Mouse (Mus musculus): Measurements from ENCODE around the gene Olfr1419. TPM values are rescaled to one million over a fixed set of nuclear protein-coding genes. Genes with fewer than 3 reads are reported as not detected.
A peak's percentile ranks its signal among the peaks of the same experiment; 100 is the strongest.
"Not testable (repeated sequence)": the region's sequence is repeated elsewhere in the genome, so short reads cannot be mapped to it uniquely, and the experiment has no call there.

Gene Olfr1419
- not detected in 2 replicates for polyA plus RNA-seq (2014; fragmentation: Nextera tagmentation; extraction: Ambion mirVana)

DNA sequence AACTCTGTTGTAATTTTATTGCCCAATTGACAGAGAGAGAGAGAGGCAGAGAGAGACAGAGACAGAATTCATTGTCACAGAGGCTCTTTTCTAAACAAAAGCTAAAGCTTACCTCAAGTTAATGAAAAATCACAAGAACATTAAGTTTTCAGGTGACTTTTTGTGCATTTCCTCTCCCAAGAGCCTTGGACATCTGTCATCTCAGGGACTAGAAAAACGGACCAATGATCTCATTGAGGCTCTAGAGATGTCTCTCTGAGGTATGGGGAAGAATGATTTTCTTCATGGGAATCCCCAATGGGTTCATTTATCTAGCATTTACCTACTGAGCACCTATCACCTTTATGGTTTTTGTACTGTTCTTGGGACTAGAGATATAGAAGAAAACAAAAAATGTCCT lies at the start of gene Olfr1419:
Gene Olfr1419, minus strand, starts transcription at position 101 of the 400 bp plus-strand sequence.
- Histone ChIP-seq H3K4me2 (ENCODE audit: low read length) (no peak within 1 kb of the TSS), H3K4me1 (ENCODE audit: control insufficient read depth, insufficient read depth, low read length) (no peaks in the 10 kb centered on the region), H3K9me3 (ENCODE audit: control insufficient read depth, low read length) (no peaks in the 10 kb centered on the region), H3K9ac (replicated peaks; ENCODE audit: low read length) (no peak within 1 kb of the TSS), H3K27ac (replicated peaks; ENCODE audit: low read depth, low read length) (no peak within 1 kb of the TSS), H3K4me3 (replicated peaks; ENCODE audit: low read depth, low read length) (no peak within 1 kb of the TSS), H3K27me3 (ENCODE audit: control insufficient read depth, insufficient read depth, low read length) (no peaks in the 10 kb centered on the region), H3K36me3 (ENCODE audit: control insufficient read depth, insufficient read depth, low read length) (no peaks in the 10 kb centered on the region)
- DNase-seq (no peak), ATAC-seq (ENCODE audit: low FRiP score, low TSS enrichment) (no peak)
- WGBS: 66% methylated on average over 1 of the region's 1 CpGs

DNA sequence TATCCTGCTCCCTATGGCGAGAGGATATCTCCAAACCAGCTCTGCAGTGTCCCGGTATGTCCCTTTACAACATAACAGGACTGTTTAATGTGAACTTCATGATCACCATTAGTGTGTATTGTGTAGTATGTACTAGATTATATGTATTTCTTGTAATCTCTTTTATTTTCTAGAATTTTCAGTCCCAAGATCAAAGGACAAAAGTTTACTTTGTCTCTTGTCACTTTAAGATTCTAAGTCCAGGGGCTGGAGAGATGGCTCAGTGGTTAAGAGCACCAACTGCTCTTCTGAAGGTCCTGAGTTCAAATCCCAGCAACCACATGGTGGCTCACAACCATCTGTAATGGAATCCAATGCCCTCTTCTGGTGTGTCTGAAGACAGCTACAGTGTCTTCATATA lies 47.6 kb upstream of the Olfr1419 start:
- ATAC-seq (ENCODE audit: low FRiP score, low TSS enrichment); H3K27ac ChIP-seq (replicated peaks; ENCODE audit: low read depth, low read length); H3K4me1 ChIP-seq (ENCODE audit: control insufficient read depth, insufficient read depth, low read length); H3K4me3 ChIP-seq (replicated peaks; ENCODE audit: low read depth, low read length); H3K4me2 ChIP-seq (ENCODE audit: low read length); H3K9me3 ChIP-seq (ENCODE audit: control insufficient read depth, low read length); H3K9ac ChIP-seq (replicated peaks; ENCODE audit: low read length); H3K27me3 ChIP-seq (ENCODE audit: control insufficient read depth, insufficient read depth, low read length); DNase-seq: not testable (repeated sequence)
- peaks cover 71% of the 10 kb centered on the region for H3K36me3 ChIP-seq (ENCODE audit: control insufficient read depth, insufficient read depth, low read length)
- 97% methylated on average over 2 of the region's 2 CpGs for WGBS

GRCm38 (mm10) chr19:11922068-11922467 lies 47.2 kb upstream of the Olfr1419 start:
- ATAC-seq (ENCODE audit: low FRiP score, low TSS enrichment): no peak
- peaks cover 71% of the 10 kb centered on the region for H3K36me3 ChIP-seq (ENCODE audit: control insufficient read depth, insufficient read depth, low read length)
- 95% methylated on average over 1 of the region's 1 CpGs for WGBS

GRCm38 (mm10) chr19:11915804-11916203 lies 40.9 kb upstream of the Olfr1419 start:
- no peaks in the 10 kb centered on the region for H3K27me3 ChIP-seq (ENCODE audit: control insufficient read depth, insufficient read depth, low read length)
- H3K27ac ChIP-seq (replicated peaks; ENCODE audit: low read depth, low read length): no peak overlapping the region
- H3K4me1 ChIP-seq (ENCODE audit: control insufficient read depth, insufficient read depth, low read length): peaks cover 27% of the 10 kb centered on the region
- no peaks in the 10 kb centered on the region for H3K9me3 ChIP-seq (ENCODE audit: control insufficient read depth, low read length)
- H3K4me3 ChIP-seq (replicated peaks; ENCODE audit: low read depth, low read length): no peak overlapping the region
- H3K4me2 ChIP-seq (ENCODE audit: low read length): 0 out of 2 replicates have a peak overlapping the region, but pooled peaks have one; percentile 6
- no peak overlapping the region for H3K9ac ChIP-seq (replicated peaks; ENCODE audit: low read length)
- DNase-seq (peak; percentile 80), ATAC-seq (ENCODE audit: low FRiP score, low TSS enrichment) (no peak)
- 30% methylated on average over 2 of the region's 2 CpGs for WGBS
- peaks cover 37% of the 10 kb centered on the region for H3K36me3 ChIP-seq (ENCODE audit: control insufficient read depth, insufficient read depth, low read length)

More at GRCm38 (mm10) chr19:11922068-11922467, 47.2 kb upstream of the Olfr1419 start:
- Histone ChIP-seq H3K9ac (replicated peaks; ENCODE audit: low read length) (no peak overlapping the region), H3K9me3 (ENCODE audit: control insufficient read depth, low read length) (no peaks in the 10 kb centered on the region), H3K27me3 (ENCODE audit: control insufficient read depth, insufficient read depth, low read length) (no peaks in the 10 kb centered on the region), H3K4me3 (replicated peaks; ENCODE audit: low read depth, low read length) (no peak overlapping the region), H3K4me2 (ENCODE audit: low read length) (no peak overlapping the region), H3K4me1 (ENCODE audit: control insufficient read depth, insufficient read depth, low read length) (no peaks in the 10 kb centered on the region), H3K27ac (replicated peaks; ENCODE audit: low read depth, low read length) (no peak overlapping the region)
- no peak for DNase-seq

DNA sequence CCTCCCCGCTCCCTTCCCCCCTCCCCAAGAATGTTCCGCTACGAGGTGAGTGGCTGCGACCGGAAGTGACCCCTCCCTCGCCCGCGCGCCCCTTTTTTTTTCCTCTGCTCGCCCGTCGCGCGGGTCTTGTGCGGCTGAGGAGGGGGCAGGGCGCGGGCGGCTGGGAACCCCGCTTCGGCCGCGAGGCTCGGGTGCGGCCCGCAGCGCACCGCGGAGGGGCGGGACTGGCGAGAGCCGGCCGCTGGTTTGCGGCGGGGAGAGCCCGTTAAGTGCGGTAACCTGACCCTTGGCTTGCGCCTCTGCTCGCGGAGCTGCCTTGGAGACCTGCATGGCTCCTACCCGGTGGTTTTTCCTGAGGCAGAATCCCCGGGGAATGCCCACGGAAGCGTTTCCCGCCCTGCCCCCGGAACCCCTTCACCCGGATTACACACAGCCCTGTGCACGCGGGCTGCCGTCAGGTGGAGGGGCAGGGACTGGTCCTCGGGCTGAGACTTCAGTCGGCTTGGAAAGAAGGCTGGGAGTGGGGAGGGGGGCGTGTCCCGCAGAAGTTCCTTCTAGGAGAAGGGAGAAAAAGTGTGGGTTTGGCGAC lies 37.7 kb upstream of the Olfr1419 start:
- ATAC-seq (ENCODE audit: low FRiP score, low TSS enrichment): no peak; the same call in none of the 2 replicates
- DNase-seq: no peak
- under 1% methylated on average over 51 of the region's 54 CpGs for WGBS
- Histone ChIP-seq H3K9me3 (ENCODE audit: control insufficient read depth, low read length) (no peaks in the 10 kb centered on the region), H3K36me3 (ENCODE audit: control insufficient read depth, insufficient read depth, low read length) (peaks cover 24% of the 10 kb centered on the region), H3K27ac (replicated peaks; ENCODE audit: low read depth, low read length) (peak overlapping the region; percentile 87), H3K4me2 (ENCODE audit: low read length) (peak overlapping the region; percentile 86), H3K27me3 (ENCODE audit: control insufficient read depth, insufficient read depth, low read length) (no peaks in the 10 kb centered on the region), H3K4me1 (ENCODE audit: control insufficient read depth, insufficient read depth, low read length) (peaks cover 27% of the 10 kb centered on the region), H3K9ac (replicated peaks; ENCODE audit: low read length) (peak overlapping the region; percentile 76), H3K4me3 (replicated peaks; ENCODE audit: low read depth, low read length) (peak overlapping the region; percentile 80)

DNA sequence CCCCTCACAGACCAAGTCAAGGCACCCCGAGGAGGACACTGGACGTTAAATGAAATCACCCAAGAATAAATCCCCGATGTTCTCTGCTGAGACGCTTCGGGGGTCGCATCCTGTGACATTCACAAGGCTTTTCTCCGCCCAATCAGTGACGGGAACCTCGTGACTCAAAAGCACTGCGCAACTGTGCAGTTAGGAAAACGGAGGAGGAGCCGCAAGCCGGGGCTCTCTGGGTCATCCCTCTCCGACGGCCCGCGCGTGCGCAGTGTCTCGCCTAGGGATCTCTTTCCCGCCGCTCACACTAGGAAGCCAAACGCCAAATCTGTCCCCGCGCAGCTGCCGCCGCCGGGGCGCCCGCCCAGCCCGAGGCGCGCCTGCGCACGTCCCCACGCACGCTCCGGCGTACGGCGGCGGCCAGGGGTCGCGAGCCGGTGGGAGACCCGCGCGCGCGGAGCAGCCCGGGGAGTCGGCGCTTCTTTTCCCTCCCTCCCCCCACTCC lies 37.2 kb upstream of the Olfr1419 start, which contains the start of gene Patl1:
Gene Patl1, plus strand, starts transcription at position 363 of the 496 bp plus-strand sequence.
- H3K4me1 ChIP-seq (ENCODE audit: control insufficient read depth, insufficient read depth, low read length): peaks cover 27% of the 10 kb centered on the region
- peak within 1 kb of the TSS; percentile 76 for H3K9ac ChIP-seq (replicated peaks; ENCODE audit: low read length)
- peak; percentile 99 for DNase-seq
- WGBS: under 1% methylated on average over 53 of the region's 53 CpGs
- no peaks in the 10 kb centered on the region for H3K27me3 ChIP-seq (ENCODE audit: control insufficient read depth, insufficient read depth, low read length)
- peak within 1 kb of the TSS; percentile 80 for H3K4me3 ChIP-seq (replicated peaks; ENCODE audit: low read depth, low read length)
- peaks cover 19% of the 10 kb centered on the region for H3K36me3 ChIP-seq (ENCODE audit: control insufficient read depth, insufficient read depth, low read length)
- peak within 1 kb of the TSS; percentile 86 for H3K4me2 ChIP-seq (ENCODE audit: low read length)
- ATAC-seq (ENCODE audit: low FRiP score, low TSS enrichment): peak; percentile 97
- H3K27ac ChIP-seq (replicated peaks; ENCODE audit: low read depth, low read length): peak within 1 kb of the TSS; percentile 87
- no peaks in the 10 kb centered on the region for H3K9me3 ChIP-seq (ENCODE audit: control insufficient read depth, low read length)

- Histone ChIP-seq H3K36me3 (ENCODE audit: control insufficient read depth, insufficient read depth, low read length) (peaks cover 18% of the 10 kb centered on the region), H3K4me1 (ENCODE audit: control insufficient read depth, insufficient read depth, low read length) (peaks cover 25% of the 10 kb centered on the region), H3K27ac (replicated peaks; ENCODE audit: low read depth, low read length) (peak overlapping the region; percentile 87), H3K27me3 (ENCODE audit: control insufficient read depth, insufficient read depth, low read length) (no peaks in the 10 kb centered on the region), H3K9ac (replicated peaks; ENCODE audit: low read length) (peak overlapping the region; percentile 61), H3K4me3 (replicated peaks; ENCODE audit: low read depth, low read length) (peak overlapping the region; percentile 80), H3K4me2 (ENCODE audit: low read length) (peak overlapping the region; percentile 86), H3K9me3 (ENCODE audit: control insufficient read depth, low read length) (no peaks in the 10 kb centered on the region)
- DNase-seq: no peak
- ATAC-seq (ENCODE audit: low FRiP score, low TSS enrichment): peak; percentile 15
- WGBS: 6% methylated on average over 17 of the region's 17 CpGs
These were observed 36.7 kb upstream of the Olfr1419 start for GRCm38 (mm10) chr19:11911603-11912002.

GRCm38 (mm10) chr19:11911021-11911420 lies 36.1 kb upstream of the Olfr1419 start:
- ATAC-seq (ENCODE audit: low FRiP score, low TSS enrichment): no peak
- Histone ChIP-seq H3K4me1 (ENCODE audit: control insufficient read depth, insufficient read depth, low read length) (peaks cover 21% of the 10 kb centered on the region), H3K9ac (replicated peaks; ENCODE audit: low read length) (peak overlapping the region; percentile 61), H3K9me3 (ENCODE audit: control insufficient read depth, low read length) (no peaks in the 10 kb centered on the region), H3K36me3 (ENCODE audit: control insufficient read depth, insufficient read depth, low read length) (peaks cover 16% of the 10 kb centered on the region), H3K4me3 (replicated peaks; ENCODE audit: low read depth, low read length) (peak overlapping the region; percentile 80), H3K27me3 (ENCODE audit: control insufficient read depth, insufficient read depth, low read length) (no peaks in the 10 kb centered on the region), H3K27ac (replicated peaks; ENCODE audit: low read depth, low read length) (no peak overlapping the region; the same call in 1 of the 2 replicates), H3K4me2 (ENCODE audit: low read length) (peak overlapping the region; percentile 86)
- DNase-seq: no peak
- 96% methylated on average over 5 of the region's 5 CpGs for WGBS

DNA sequence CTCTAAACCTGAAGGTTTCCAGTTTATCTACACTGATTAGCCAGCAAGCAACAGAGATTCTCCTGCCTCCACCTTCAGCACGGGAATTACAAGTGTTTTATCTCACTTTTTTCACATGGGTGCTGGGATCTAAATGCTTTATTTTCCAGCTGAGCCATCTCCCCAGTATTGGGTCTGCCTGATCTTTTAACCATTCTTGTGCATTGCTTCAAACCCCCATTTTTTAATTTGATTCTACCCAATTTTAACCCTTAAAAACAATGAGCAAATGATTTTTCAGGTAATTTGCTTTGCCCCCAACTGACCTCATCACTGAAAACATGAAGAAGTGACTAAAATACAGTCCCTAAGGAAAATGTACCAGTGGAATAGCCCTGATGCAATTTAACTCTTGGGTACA lies 11.4 kb upstream of the Olfr1419 start, which contains the start of gene Olfr1420:
Gene Olfr1420, plus strand, starts transcription at position 301 of the 400 bp plus-strand sequence.
- 60% methylated on average over 1 of the region's 1 CpGs for WGBS
- DNase-seq: no peak

More for the DNA sequence above, 11.4 kb upstream of the Olfr1419 start, which contains the start of gene Olfr1420:
- no peak within 1 kb of the TSS for H3K4me3 ChIP-seq (replicated peaks; ENCODE audit: low read depth, low read length)
- H3K9me3 ChIP-seq (ENCODE audit: control insufficient read depth, low read length): no peaks in the 10 kb centered on the region
- no peak within 1 kb of the TSS for H3K27ac ChIP-seq (replicated peaks; ENCODE audit: low read depth, low read length)
- H3K9ac ChIP-seq (replicated peaks; ENCODE audit: low read length): no peak within 1 kb of the TSS
- H3K4me2 ChIP-seq (ENCODE audit: low read length): no peak within 1 kb of the TSS
- H3K36me3 ChIP-seq (ENCODE audit: control insufficient read depth, insufficient read depth, low read length): no peaks in the 10 kb centered on the region
- no peaks in the 10 kb centered on the region for H3K27me3 ChIP-seq (ENCODE audit: control insufficient read depth, insufficient read depth, low read length)
- no peaks in the 10 kb centered on the region for H3K4me1 ChIP-seq (ENCODE audit: control insufficient read depth, insufficient read depth, low read length)
- no peak for ATAC-seq (ENCODE audit: low FRiP score, low TSS enrichment)
